Mouse (Mus musculus) lung, embryonic 14.5 days (tissue): ENCODE results near the gene Mroh2a. TPM values are rescaled to one million over a fixed set of nuclear protein-coding genes. Genes with fewer than 3 reads are reported as not detected.

Experiments
- ATAC-seq: fragments of 200-750 bp; cut with Nextera tagmentation; 2 replicates; pipeline ENCODE4 v1.8.0; 2017; ENCODE audit warnings: mild to moderate bottlenecking, moderate TSS enrichment, moderate library complexity; ENCODE audit not compliant: insufficient read depth
- DNase-seq: peaks from one replicate; pipeline ENCODE4 v3.0.0-alpha.2; 2015
- H3K27ac ChIP-seq: fragments of 300-500 bp; sonication (generic); 2 replicates; pipeline ENCODE4 v1.5.1; 2014; ENCODE audit warnings: low read depth, mild to moderate bottlenecking, moderate library complexity
- H3K27me3 ChIP-seq: fragments of 300-500 bp; sonication (generic); 2 replicates; pipeline ENCODE4 v1.6.1; 2014; ENCODE audit warnings: low read length, control low read depth; ENCODE audit not compliant: insufficient read depth
- H3K36me3 ChIP-seq: fragments of 300-500 bp; sonication (generic); 2 replicates; pipeline ENCODE4 v1.6.1; 2014; ENCODE audit warnings: control low read depth; ENCODE audit not compliant: insufficient read depth
- H3K4me1 ChIP-seq: fragments of 300-500 bp; sonication (generic); 2 replicates; pipeline ENCODE4 v1.6.1; 2014; ENCODE audit warnings: antibody characterized with exemption, control low read depth; ENCODE audit not compliant: insufficient read depth
- H3K4me2 ChIP-seq: fragments of 300-500 bp; sonication (generic); 2 replicates; pipeline ENCODE4 v1.6.1; 2014; ENCODE audit warnings: mild to moderate bottlenecking
- H3K4me3 ChIP-seq: fragments of 300-500 bp; sonication (generic); 2 replicates; pipeline ENCODE4 v1.5.1; 2014; ENCODE audit warnings: low read depth, low read length
- H3K9ac ChIP-seq: fragments of 300-500 bp; sonication (generic); 2 replicates; pipeline ENCODE4 v1.6.1; 2014
- H3K9me3 ChIP-seq: fragments of 300-500 bp; sonication (generic); 2 replicates; pipeline ENCODE4 v1.6.1; 2016; ENCODE audit warnings: low read depth, low read length, control low read depth
- CTCF ChIP-seq: IDR thresholded peaks from 2 replicates; pipeline ENCODE4 v1.5.1; 2016; ENCODE audit warnings: antibody characterized with exemption, low read depth
- WGBS: fragments of 180-500 bp; shearing (Covaris S2); extraction: QIAGEN DNeasy Blood & Tissue Kit; methylation state at CpG from one replicate; pipeline ENCODE4 v1.1.7; 2014; 5-methylcytosine and 5-hydroxymethylcytosine counted together
- polyA plus RNA-seq: library from polyadenylated mRNA; unstranded; fragments of >200 nt; fragmentation: Nextera tagmentation; extraction: Ambion mirVana; gene quantifications from 2 replicates; pipeline ENCODE4 v1.2.1, GENCODE M21; 2014

Gene Mroh2a
- polyA plus RNA-seq, 1 experiment from 2014 or later = 2.1 TPM

GRCm38 (mm10) chr1:88264869-88265240 is 38.1 kb downstream of the Mroh2a start:
- H3K4me1 ChIP-seq = no peaks in the 10 kb centered on the region
- H3K36me3 ChIP-seq = peaks cover 100% of the 10 kb centered on the region
- 72% methylated on average over 4 of the region's 4 CpGs for WGBS
- DNase-seq (no peak), ATAC-seq (no peak)
- H3K27ac ChIP-seq = no peak overlapping the region
- TF ChIP-seq CTCF = no peak
- H3K9ac ChIP-seq = no peak overlapping the region
- no peak overlapping the region for H3K4me3 ChIP-seq
- H3K4me2 ChIP-seq = no peak overlapping the region
- H3K27me3 ChIP-seq = no peaks in the 10 kb centered on the region
- no peaks in the 10 kb centered on the region for H3K9me3 ChIP-seq

- Histone ChIP-seq H3K9me3 (no peaks in the 10 kb centered on the region), H3K36me3 (peaks cover 91% of the 10 kb centered on the region), H3K27me3 (no peaks in the 10 kb centered on the region), H3K4me1 (no peaks in the 10 kb centered on the region), H3K4me3 (no peak overlapping the region), H3K4me2 (no peak overlapping the region), H3K9ac (no peak overlapping the region), H3K27ac (no peak overlapping the region)
- TF ChIP-seq CTCF = no peak
- ATAC-seq (no peak), DNase-seq (no peak)
- 87% methylated on average over 13 of the region's 13 CpGs for WGBS
These were observed 39.3 kb downstream of the Mroh2a start for GRCm38 (mm10) chr1:88266123-88266522.

- ATAC-seq (no peak), DNase-seq (no peak)
- WGBS = 90% methylated on average over 6 of the region's 6 CpGs
- H3K36me3 ChIP-seq = peaks cover 91% of the 10 kb centered on the region
- no peak overlapping the region for H3K4me2 ChIP-seq
- no peaks in the 10 kb centered on the region for H3K9me3 ChIP-seq
- H3K4me1 ChIP-seq = no peaks in the 10 kb centered on the region
- no peak overlapping the region for H3K4me3 ChIP-seq
- no peak overlapping the region for H3K27ac ChIP-seq
- TF ChIP-seq CTCF = no peak
- H3K9ac ChIP-seq = no peak overlapping the region
- no peaks in the 10 kb centered on the region for H3K27me3 ChIP-seq
These were observed 40.7 kb downstream of the Mroh2a start for GRCm38 (mm10) chr1:88267489-88267888.

GRCm38 (mm10) chr1:88268070-88268469 is 41.3 kb downstream of the Mroh2a start:
- no peak overlapping the region for H3K9ac ChIP-seq
- H3K4me3 ChIP-seq = no peak overlapping the region
- ATAC-seq (no peak), DNase-seq (no peak)
- TF ChIP-seq CTCF = no peak
- no peaks in the 10 kb centered on the region for H3K4me1 ChIP-seq
- H3K27me3 ChIP-seq = no peaks in the 10 kb centered on the region
- H3K27ac ChIP-seq = no peak overlapping the region
- H3K36me3 ChIP-seq = peaks cover 91% of the 10 kb centered on the region
- 85% methylated on average over 6 of the region's 6 CpGs for WGBS
- H3K9me3 ChIP-seq = no peaks in the 10 kb centered on the region
- H3K4me2 ChIP-seq = no peak overlapping the region

GRCm38 (mm10) chr1:88269539-88270309 is 42.9 kb downstream of the Mroh2a start:
- 88% methylated on average over 12 of the region's 12 CpGs for WGBS
- Histone ChIP-seq H3K4me3 (no peak overlapping the region), H3K36me3 (peaks cover 91% of the 10 kb centered on the region), H3K27ac (no peak overlapping the region), H3K4me2 (no peak overlapping the region), H3K27me3 (no peaks in the 10 kb centered on the region), H3K9ac (no peak overlapping the region), H3K4me1 (no peaks in the 10 kb centered on the region), H3K9me3 (no peaks in the 10 kb centered on the region)
- no peak for TF ChIP-seq CTCF
- DNase-seq (no peak), ATAC-seq (no peak)

GRCm38 (mm10) chr1:88272851-88273250 is 46.1 kb downstream of the Mroh2a start:
- H3K4me2 ChIP-seq = no peak overlapping the region

GRCm38 (mm10) chr1:88273326-88273725 is 46.5 kb downstream of the Mroh2a start:
- H3K4me2 ChIP-seq = no peak overlapping the region
- no peak overlapping the region for H3K9ac ChIP-seq
- no peak overlapping the region for H3K4me3 ChIP-seq
- peaks cover 70% of the 10 kb centered on the region for H3K36me3 ChIP-seq
- H3K4me1 ChIP-seq = peaks cover 12% of the 10 kb centered on the region
- TF ChIP-seq CTCF = no peak
- no peak overlapping the region for H3K27ac ChIP-seq
- ATAC-seq = no peak
- no peaks in the 10 kb centered on the region for H3K9me3 ChIP-seq
- no peaks in the 10 kb centered on the region for H3K27me3 ChIP-seq
- no peak for DNase-seq
- 91% methylated on average over 3 of the region's 3 CpGs for WGBS

More at GRCm38 (mm10) chr1:88272851-88273250, 46.1 kb downstream of the Mroh2a start:
- Histone ChIP-seq H3K9ac (no peak overlapping the region), H3K4me1 (peaks cover 12% of the 10 kb centered on the region), H3K9me3 (no peaks in the 10 kb centered on the region), H3K27me3 (no peaks in the 10 kb centered on the region), H3K4me3 (no peak overlapping the region), H3K36me3 (peaks cover 74% of the 10 kb centered on the region), H3K27ac (no peak overlapping the region)
- no peak for TF ChIP-seq CTCF
- 64% methylated on average over 4 of the region's 4 CpGs for WGBS
- ATAC-seq (no peak), DNase-seq (no peak)
